Mouse (Mus musculus) embryo, embryonic 10 days (tissue): ENCODE measurements around the gene Stat6.
"Not testable (repeated sequence)": the region's sequence is repeated elsewhere in the genome, so short reads cannot be mapped to it uniquely, and the experiment has no call there.

Source experiments
- DNase-seq: peaks from one replicate; pipeline ENCODE4 v3.0.0-alpha.2; 2015; ENCODE audit warnings: low spot score

Gene Stat6

GRCm38 (mm10) chr10:127652906-127653638 lies 10.3 kb downstream of the Stat6 start:
- no peak for DNase-seq

- no peak for DNase-seq
Measured at GRCm38 (mm10) chr10:127654970-127655579, 12.3 kb downstream of the Stat6 start.

GRCm38 (mm10) chr10:127657617-127658016 lies 14.8 kb downstream of the Stat6 start:
- DNase-seq = not testable (repeated sequence)

- DNase-seq = no peak
Measured at GRCm38 (mm10) chr10:127658076-127658475, 15.3 kb downstream of the Stat6 start.

- no peak for DNase-seq
Measured at GRCm38 (mm10) chr10:127659551-127659950, 16.8 kb downstream of the Stat6 start.

GRCm38 (mm10) chr10:127661291-127661914 lies 18.6 kb downstream of the Stat6 start:
- no peak for DNase-seq

GRCm38 (mm10) chr10:127661915-127662663 lies 19.3 kb downstream of the Stat6 start:
- no peak for DNase-seq

GRCm38 (mm10) chr10:127662666-127663253 lies 20.0 kb downstream of the Stat6 start:
- peak; percentile 56 for DNase-seq

GRCm38 (mm10) chr10:127663590-127663989 lies 20.8 kb downstream of the Stat6 start:
- no peak for DNase-seq

GRCm38 (mm10) chr10:127664166-127664565 lies 21.4 kb downstream of the Stat6 start:
- DNase-seq = no peak

- no peak for DNase-seq
Measured at GRCm38 (mm10) chr10:127664891-127665290, 22.1 kb downstream of the Stat6 start.

GRCm38 (mm10) chr10:127665366-127666181 lies 22.8 kb downstream of the Stat6 start:
- peak; percentile 58 for DNase-seq

- peak; percentile 72 for DNase-seq
Measured at GRCm38 (mm10) chr10:127666501-127667268, 23.9 kb downstream of the Stat6 start, which contains the start of gene Nemp1. Nemp1 (plus strand) TSS chr10:127666901.

- peak; percentile 84 for DNase-seq
Measured at GRCm38 (mm10) chr10:127667269-127668092, 24.7 kb downstream of the Stat6 start.

GRCm38 (mm10) chr10:127668093-127669050 lies 25.6 kb downstream of the Stat6 start, which contains the start of gene Nab2:
Nab2 (minus strand) TSS chr10:127668568.
- DNase-seq = peak; percentile 60

- peak; percentile 28 for DNase-seq
Measured at GRCm38 (mm10) chr10:127669170-127669569, 26.4 kb downstream of the Stat6 start.

- no peak for DNase-seq
Measured at GRCm38 (mm10) chr10:127670185-127670584, 27.4 kb downstream of the Stat6 start.

- no peak for DNase-seq
Measured at GRCm38 (mm10) chr10:127671276-127671675, 28.5 kb downstream of the Stat6 start.
